Comparison of ENCODE assay signal across 9 mouse cellular contexts in the genomic region with DNA sequence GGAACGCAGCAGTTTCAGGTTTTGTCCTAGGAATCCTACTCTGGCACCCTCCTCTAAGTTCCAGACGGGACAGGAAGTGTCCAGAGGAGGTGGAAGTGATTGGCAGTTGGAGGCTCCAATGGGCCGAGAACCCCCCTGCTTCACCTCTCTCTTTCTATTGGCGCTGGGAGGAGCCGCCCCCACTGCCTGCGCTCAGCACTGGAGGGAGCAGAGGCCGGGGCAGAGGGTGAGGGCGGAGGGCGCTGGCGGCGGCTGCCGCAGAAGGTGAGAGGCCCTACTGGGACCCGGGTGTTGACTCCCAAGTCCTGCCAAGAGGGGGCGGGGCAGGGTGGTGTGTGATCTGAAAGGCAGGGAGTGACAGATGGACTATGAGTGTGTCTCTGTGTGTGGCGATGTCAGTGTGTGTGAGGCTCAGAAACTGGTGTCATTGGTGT. TPM values are rescaled to one million over a fixed set of nuclear protein-coding genes. Genes with fewer than 3 reads are reported as not detected.
DNase-seq lines count a peak whose midpoint lies in the region; ATAC-seq and TF ChIP-seq lines count a peak whose summit lies in the region.
"Had no signal": no experiment of that assay in that cellular context is flagged by ENCODE, and none has a peak within 500 bp of the region (broad histone marks: within the 10 kb centered on the region; RNA-seq: fewer than 3 reads in every experiment).

No protein-coding gene starts in this region.

- peak; percentile 86 for DNase-seq in MN1 (ENCODE audit: low spot score)
- DNase-seq in heart, postnatal 14 days = peak; percentile 91
- DNase-seq in large intestine, adult 2 months (ENCODE audit: low read depth, low spot score) = peak; percentile 85
- peak; percentile 95 for DNase-seq in lung, embryonic 14.5 days
- peak; percentile 91 for DNase-seq in ovary, adult 18-20 months (ENCODE audit: low spot score)
- peak; percentile 76 for DNase-seq in thymus, postnatal 14 days

- H3K27ac ChIP-seq in forebrain, embryonic 12.5 days = peak overlapping the region; percentile 64
- H3K27ac ChIP-seq in lung, embryonic 14.5 days (ENCODE audit: low read depth) = peak overlapping the region; percentile 92

- peak overlapping the region; percentile 40 for H3K4me3 ChIP-seq in forebrain, embryonic 12.5 days (replicated peaks)
- peak overlapping the region; percentile 46 for H3K4me3 ChIP-seq in lung, embryonic 14.5 days (ENCODE audit: low read depth, low read length)

- peak overlapping the region; percentile 60 for H3K9ac ChIP-seq in forebrain, embryonic 12.5 days
- H3K9ac ChIP-seq in lung, embryonic 14.5 days = peak overlapping the region; percentile 64

- H3K4me1 ChIP-seq in forebrain, embryonic 12.5 days = peaks cover 38% of the 10 kb centered on the region
- peaks cover 15% of the 10 kb centered on the region; the same call in 1 of the 2 replicates for H3K4me1 ChIP-seq in lung, embryonic 14.5 days (ENCODE audit: insufficient read depth)

- WGBS in forebrain, embryonic 12.5 days = 0% methylated on average over 15 of the region's 15 CpGs
- WGBS in large intestine, adult 2 months = 2% methylated on average over 15 of the region's 15 CpGs
- 1% methylated on average over 15 of the region's 15 CpGs for WGBS in lung, embryonic 14.5 days

- H3K27me3 ChIP-seq in forebrain, embryonic 12.5 days = no peaks in the 10 kb centered on the region
- no peaks in the 10 kb centered on the region for H3K27me3 ChIP-seq in lung, embryonic 14.5 days (ENCODE audit: insufficient read depth, low read length)

- peak; percentile 22; the same call in 1 of the 2 replicates for TF ChIP-seq CTCF in lung, embryonic 14.5 days (IDR thresholded peaks at IDR 0.05; ENCODE audit: low read depth)

- ATAC-seq in cerebellum, adult (ENCODE audit: insufficient number of reproducible peaks, low FRiP score, low TSS enrichment) = peak; percentile 73
- peak; percentile 82 for ATAC-seq in forebrain, embryonic 12.5 days (ENCODE audit: low FRiP score)
- ATAC-seq in lung, embryonic 14.5 days (ENCODE audit: insufficient read depth) = peak; percentile 89

- H3K9me3 ChIP-seq in forebrain, embryonic 12.5 days = no peaks in the 10 kb centered on the region
- H3K9me3 ChIP-seq in lung, embryonic 14.5 days (ENCODE audit: low read depth, low read length) = no peaks in the 10 kb centered on the region

- no peaks in the 10 kb centered on the region for H3K36me3 ChIP-seq in forebrain, embryonic 12.5 days (replicated peaks)
- peaks cover 9% of the 10 kb centered on the region; the same call in 1 of the 2 replicates for H3K36me3 ChIP-seq in lung, embryonic 14.5 days (ENCODE audit: insufficient read depth)

- intact Hi-C loops in heart, postnatal 14 days (cut with DNase I) = no loop called here

- H3K4me2 ChIP-seq in forebrain, embryonic 12.5 days = peak overlapping the region; percentile 65
- peak overlapping the region; percentile 74 for H3K4me2 ChIP-seq in lung, embryonic 14.5 days

RNA-seq across cellular contexts. Expression of gene Sigmar1, which starts 4.3 kb away (rescaled TPM):
- 57.3 and 57.8 TPM in 2 replicates for polyA plus RNA-seq in forebrain, embryonic 12.5 days (2016; fragmentation: Nextera tagmentation; extraction: Ambion mirVana)
- total RNA-seq in heart, postnatal 14 days (2021) = 10 to 100 TPM; 22.8 to 23.2 TPM
- polyA plus RNA-seq in large intestine, adult 2 months (2012; rRNA removed) = 76.2 and 80.9 TPM in 2 replicates
- 82.5 and 94.6 TPM in 2 replicates for polyA plus RNA-seq in lung, embryonic 14.5 days (2014; fragmentation: Nextera tagmentation; extraction: Ambion mirVana)

RNA-seq across cellular contexts. Expression of gene Galt, which starts 5.3 kb away (rescaled TPM):
- 16.6 and 19.8 TPM in 2 replicates for polyA plus RNA-seq in forebrain, embryonic 12.5 days (2016; fragmentation: Nextera tagmentation; extraction: Ambion mirVana)
- total RNA-seq in heart, postnatal 14 days (2021) = 10 to 100 TPM; 45.6 to 52.0 TPM
- 71.2 and 87.4 TPM in 2 replicates for polyA plus RNA-seq in large intestine, adult 2 months (2012; rRNA removed)
- 25.6 and 26.9 TPM in 2 replicates for polyA plus RNA-seq in lung, embryonic 14.5 days (2014; fragmentation: Nextera tagmentation; extraction: Ambion mirVana)

RNA-seq across cellular contexts. Expression of gene Ccl27a, which starts 13.7 kb away (rescaled TPM):
- 119 and 122 TPM in 2 replicates for polyA plus RNA-seq in forebrain, embryonic 12.5 days (2016; fragmentation: Nextera tagmentation; extraction: Ambion mirVana)
- 10 to 100 TPM; 17.2 to 19.3 TPM for total RNA-seq in heart, postnatal 14 days (2021)
- polyA plus RNA-seq in large intestine, adult 2 months (2012; rRNA removed) = 13.1 and 13.6 TPM in 2 replicates
- polyA plus RNA-seq in lung, embryonic 14.5 days (2014; fragmentation: Nextera tagmentation; extraction: Ambion mirVana) = 28.2 and 30.0 TPM in 2 replicates

RNA-seq across cellular contexts. Expression of gene Arid3c, which starts 29.4 kb away (rescaled TPM):
- 0.42 and 0.46 TPM in 2 replicates for polyA plus RNA-seq in forebrain, embryonic 12.5 days (2016; fragmentation: Nextera tagmentation; extraction: Ambion mirVana)
- total RNA-seq in heart, postnatal 14 days (2021) = not detected
- 0.04 TPM in 1 of 2 replicates, not detected in the other for polyA plus RNA-seq in large intestine, adult 2 months (2012; rRNA removed)
- polyA plus RNA-seq in lung, embryonic 14.5 days (2014; fragmentation: Nextera tagmentation; extraction: Ambion mirVana) = not detected in 2 replicates
- polyA plus RNA-seq: gonadal fat pad, adult 2 months had no signal

RNA-seq across cellular contexts. Expression of gene Dctn3, which starts 37.3 kb away (rescaled TPM):
- 159 and 179 TPM in 2 replicates for polyA plus RNA-seq in forebrain, embryonic 12.5 days (2016; fragmentation: Nextera tagmentation; extraction: Ambion mirVana)
- 10 to 100 TPM; 83.6 to 87.8 TPM for total RNA-seq in heart, postnatal 14 days (2021)
- 59.3 and 65.9 TPM in 2 replicates for polyA plus RNA-seq in large intestine, adult 2 months (2012; rRNA removed)
- polyA plus RNA-seq in lung, embryonic 14.5 days (2014; fragmentation: Nextera tagmentation; extraction: Ambion mirVana) = 103 and 106 TPM in 2 replicates

Comparison
In these comparisons a context has a peak if more than half of its experiments do, and no peak if none do; other contexts are left out.
1. Peak in every context shown above with its lines: DNase-seq, ATAC-seq, H3K4me3 ChIP-seq and H3K27ac ChIP-seq.